Mouse (Mus musculus): ENCODE results near the gene Samd10. TPM values are rescaled to one million over a fixed set of nuclear protein-coding genes. Genes with fewer than 3 reads are reported as not detected.

Gene Samd10
- polyA plus RNA-seq, 1 experiment: 0.67 TPM

DNA sequence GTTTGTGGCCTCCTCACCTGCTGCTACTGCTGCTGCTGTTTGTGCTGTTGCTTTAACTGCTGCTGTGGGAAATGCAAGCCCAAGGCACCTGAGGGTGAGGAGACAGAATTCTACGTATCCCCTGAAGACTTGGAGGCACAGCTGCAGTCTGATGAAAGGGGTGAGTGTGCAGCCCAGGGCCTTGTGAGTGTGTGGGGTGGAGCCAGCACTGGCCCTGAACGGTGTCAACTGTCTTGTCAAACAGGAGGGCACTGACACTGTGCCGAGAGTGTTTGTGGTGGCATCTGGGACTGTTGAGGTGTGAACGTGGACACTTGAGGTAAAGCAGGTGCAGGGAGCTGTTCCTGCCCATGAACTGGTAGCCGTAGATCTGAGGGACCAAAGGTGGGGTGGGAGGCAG is 50.3 kb downstream of the Samd10 start:
- TF ChIP-seq MYOD1 (IDR thresholded peaks at IDR 0.05; ENCODE audit: control insufficient read depth in 1 of 3, insufficient read length in 2 of 3, low read depth in 2 of 3) (peak; percentile 17 to 89 (median 68)), CEBPB (IDR thresholded peaks at IDR 0.05; ENCODE audit: insufficient read depth, poor library complexity, severe bottlenecking) (no peak), REST (IDR thresholded peaks at IDR 0.05; ENCODE audit: insufficient read depth, insufficient read length) (no peak), POLR2A (IDR thresholded peaks at IDR 0.05; ENCODE audit: insufficient read length, low read depth) (no peak), MYOG (IDR thresholded peaks at IDR 0.05; ENCODE audit: control insufficient read depth in 1 of 3, insufficient read depth in 1 of 3, insufficient read length in 2 of 3, low read depth in 2 of 3) (peak; percentile 7 to 93 (median 80)), TCF12 (IDR thresholded peaks at IDR 0.05; ENCODE audit: insufficient read depth, poor library complexity, severe bottlenecking) (peak; percentile 34), SRF (IDR thresholded peaks at IDR 0.05; ENCODE audit: control insufficient read depth, insufficient read length, low read depth) (no peak), E2F4 (IDR thresholded peaks at IDR 0.05; ENCODE audit: insufficient read depth) (no peak), POLR2AphosphoS2 (IDR thresholded peaks at IDR 0.05; ENCODE audit: insufficient read length, low read depth) (no peak), MAX (IDR thresholded peaks at IDR 0.05; ENCODE audit: low read depth) (no peak)
- no peak overlapping the region for H3ac ChIP-seq (ENCODE audit: control insufficient read depth, insufficient read length)
- H3K4me3 ChIP-seq: no peak overlapping the region
- peaks cover 38% of the 10 kb centered on the region for H3K36me3 ChIP-seq (ENCODE audit: control insufficient read depth, insufficient read depth)
- peaks cover 27% of the 10 kb centered on the region for H3K79me2 ChIP-seq (ENCODE audit: control insufficient read depth, insufficient read depth)
- no peak overlapping the region for H3K4me2 ChIP-seq (ENCODE audit: low read depth)
- no peaks in the 10 kb centered on the region for H3K27me3 ChIP-seq (ENCODE audit: control insufficient read depth, insufficient read depth, insufficient read length)

DNA sequence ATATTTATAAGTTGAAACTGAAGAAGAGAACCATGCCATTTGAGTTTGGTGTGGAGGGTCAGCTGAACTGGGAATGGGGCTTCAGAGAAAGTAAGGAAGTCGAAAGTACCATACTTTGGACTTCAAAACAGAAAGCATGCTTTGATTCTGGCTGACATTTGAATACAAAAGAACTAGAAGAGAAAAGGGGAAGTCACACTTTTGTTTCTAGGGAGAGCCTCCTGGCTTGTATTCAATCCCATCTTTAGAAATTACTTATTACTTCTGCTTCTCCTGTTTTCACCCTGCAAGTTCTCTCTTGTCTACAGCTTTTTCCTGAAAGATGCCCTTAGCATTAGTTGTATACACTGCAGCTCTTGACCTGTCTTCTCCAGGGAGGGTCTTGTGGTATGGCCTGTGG is 50.8 kb downstream of the Samd10 start:
- Histone ChIP-seq H3K4me3 (no peak overlapping the region), H3K27me3 (ENCODE audit: control insufficient read depth, insufficient read depth, insufficient read length) (no peaks in the 10 kb centered on the region), H3K36me3 (ENCODE audit: control insufficient read depth, insufficient read depth) (peaks cover 38% of the 10 kb centered on the region), H3K4me2 (ENCODE audit: low read depth) (no peak overlapping the region), H3ac (ENCODE audit: control insufficient read depth, insufficient read length) (no peak overlapping the region), H3K79me2 (ENCODE audit: control insufficient read depth, insufficient read depth) (peaks cover 32% of the 10 kb centered on the region)
- TF ChIP-seq E2F4 (IDR thresholded peaks at IDR 0.05; ENCODE audit: insufficient read depth): no peak

DNA sequence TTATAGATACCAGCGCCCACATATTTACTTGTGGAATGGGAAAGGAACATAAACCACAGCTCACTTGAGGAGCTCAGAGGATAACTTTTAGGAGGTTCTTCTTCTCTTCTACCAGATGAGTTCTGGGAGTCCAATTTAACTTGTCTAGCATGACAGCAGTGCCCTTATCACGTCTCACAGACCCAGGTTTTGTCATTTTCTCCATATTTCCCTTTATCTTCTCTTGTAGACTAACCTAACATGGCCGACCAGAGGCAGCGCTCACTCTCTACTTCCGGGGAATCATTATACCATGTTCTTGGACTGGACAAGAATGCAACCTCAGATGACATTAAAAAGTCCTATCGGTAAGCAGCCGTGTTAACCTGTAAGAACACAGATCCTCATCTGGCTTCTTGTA is 52.9 kb downstream of the Samd10 start:
- Histone ChIP-seq H3K4me3 (no peak overlapping the region), H3K36me3 (ENCODE audit: control insufficient read depth, insufficient read depth) (peaks cover 27% of the 10 kb centered on the region), H3K79me2 (ENCODE audit: control insufficient read depth, insufficient read depth) (peaks cover 53% of the 10 kb centered on the region), H3ac (ENCODE audit: control insufficient read depth, insufficient read length) (no peak overlapping the region), H3K27me3 (ENCODE audit: control insufficient read depth, insufficient read depth, insufficient read length) (no peaks in the 10 kb centered on the region), H3K4me2 (ENCODE audit: low read depth) (no peak overlapping the region)
- TF ChIP-seq TCF3 (IDR thresholded peaks at IDR 0.05; ENCODE audit: insufficient read length, low read depth): no peak
- no peak for TF ChIP-seq MAX (IDR thresholded peaks at IDR 0.05; ENCODE audit: low read depth)
- TF ChIP-seq E2F4 (IDR thresholded peaks at IDR 0.05; ENCODE audit: insufficient read depth): no peak
- no peak for TF ChIP-seq TCF12 (IDR thresholded peaks at IDR 0.05; ENCODE audit: insufficient read depth, poor library complexity, severe bottlenecking)
- TF ChIP-seq USF1 (IDR thresholded peaks at IDR 0.05; ENCODE audit: low read depth): no peak
- no peak for TF ChIP-seq POLR2AphosphoS2 (IDR thresholded peaks at IDR 0.05; ENCODE audit: insufficient read length, low read depth)
- TF ChIP-seq MYOG (IDR thresholded peaks at IDR 0.05; ENCODE audit: control insufficient read depth in 1 of 3, insufficient read depth in 1 of 3, insufficient read length in 2 of 3, low read depth in 2 of 3): no peak
- TF ChIP-seq REST (IDR thresholded peaks at IDR 0.05; ENCODE audit: insufficient read depth, insufficient read length): no peak
- no peak for TF ChIP-seq POLR2A (IDR thresholded peaks at IDR 0.05; ENCODE audit: insufficient read length, low read depth)
- TF ChIP-seq MYOD1 (IDR thresholded peaks at IDR 0.05; ENCODE audit: control insufficient read depth in 1 of 3, insufficient read length in 2 of 3, low read depth in 2 of 3): no peak
- TF ChIP-seq CEBPB (IDR thresholded peaks at IDR 0.05; ENCODE audit: insufficient read depth, poor library complexity, severe bottlenecking): no peak

Other genes starting within 250 kb of the Samd10 start
- gene Zgpat, start 234.3 kb downstream of the Samd10 start, polyA plus RNA-seq (2012; fragmentation: generic; extraction: Trizol): 21.7 TPM
- 48.8 TPM for gene Arfrp1, start 233.8 kb downstream of the Samd10 start, polyA plus RNA-seq (2012; fragmentation: generic; extraction: Trizol)
- 8.2 TPM for gene Lime1, start 219.1 kb downstream of the Samd10 start, polyA plus RNA-seq (2012; fragmentation: generic; extraction: Trizol)
- 1.3 TPM for gene Zbtb46, start 139.8 kb downstream of the Samd10 start, polyA plus RNA-seq (2012; fragmentation: generic; extraction: Trizol)
- gene Abhd16b, start 106.0 kb downstream of the Samd10 start, polyA plus RNA-seq (2012; fragmentation: generic; extraction: Trizol): 0.06 TPM
- 108 TPM for gene Tpd52l2, start 102.1 kb downstream of the Samd10 start, polyA plus RNA-seq (2012; fragmentation: generic; extraction: Trizol)
- gene Dnajc5, start 78.7 kb downstream of the Samd10 start, polyA plus RNA-seq (2012; fragmentation: generic; extraction: Trizol): 67.7 TPM
- 53.4 TPM for gene Uckl1, start 14.3 kb downstream of the Samd10 start, polyA plus RNA-seq (2012; fragmentation: generic; extraction: Trizol)
- 46.0 TPM for gene Prpf6, start 7.3 kb downstream of the Samd10 start, polyA plus RNA-seq (2012; fragmentation: generic; extraction: Trizol)
- gene Zfp512b, start 6.4 kb downstream of the Samd10 start, polyA plus RNA-seq (2012; fragmentation: generic; extraction: Trizol): 7.0 TPM
- gene Gm29797, start 57.8 kb upstream of the Samd10 start, polyA plus RNA-seq (2012; fragmentation: generic; extraction: Trizol): not detected
- 0.04 TPM for gene Sox18, start 72.4 kb upstream of the Samd10 start, polyA plus RNA-seq (2012; fragmentation: generic; extraction: Trizol)
- 3.0 TPM for gene Tcea2, start 81.1 kb upstream of the Samd10 start, polyA plus RNA-seq (2012; fragmentation: generic; extraction: Trizol)
- 39.5 TPM for gene Rgs19, start 94.8 kb upstream of the Samd10 start, polyA plus RNA-seq (2012; fragmentation: generic; extraction: Trizol)
- gene Lkaaear1, start 99.2 kb upstream of the Samd10 start, polyA plus RNA-seq (2012; fragmentation: generic; extraction: Trizol): not detected
- gene Oprl1, start 115.8 kb upstream of the Samd10 start, polyA plus RNA-seq (2012; fragmentation: generic; extraction: Trizol): not detected
- 0.28 TPM for gene Myt1, start 164.1 kb upstream of the Samd10 start, polyA plus RNA-seq (2012; fragmentation: generic; extraction: Trizol)
- 8.5 TPM for gene Pcmtd2, start 238.6 kb upstream of the Samd10 start, polyA plus RNA-seq (2012; fragmentation: generic; extraction: Trizol)

Measured in myocyte (in vitro differentiated cells).